Mouse (Mus musculus) bone marrow, adult 2 months (tissue): ENCODE measurements at regions not wholly inside any gene's neighbourhood (a gene's known extent, or its start where the extent isn't known, plus 50 kb on each side); places are given as distances from the start of the nearest gene placed in this dataset.

ENCODE experiments used
- CTCF ChIP-seq: fragments of 200-500 bp; IDR thresholded peaks from 2 replicates; pipeline ENCODE4 v1.5.1; 2011; ENCODE audit warnings: low read length, control low read depth; ENCODE audit not compliant: control insufficient read depth, insufficient read depth
- POLR2A ChIP-seq: fragments of 200-500 bp; IDR thresholded peaks from 2 replicates; pipeline ENCODE4 v1.6.1; 2011; ENCODE audit warnings: low read depth, mild to moderate bottlenecking, control low read depth, low read length, borderline replicate concordance; ENCODE audit not compliant: control insufficient read depth

DNA sequence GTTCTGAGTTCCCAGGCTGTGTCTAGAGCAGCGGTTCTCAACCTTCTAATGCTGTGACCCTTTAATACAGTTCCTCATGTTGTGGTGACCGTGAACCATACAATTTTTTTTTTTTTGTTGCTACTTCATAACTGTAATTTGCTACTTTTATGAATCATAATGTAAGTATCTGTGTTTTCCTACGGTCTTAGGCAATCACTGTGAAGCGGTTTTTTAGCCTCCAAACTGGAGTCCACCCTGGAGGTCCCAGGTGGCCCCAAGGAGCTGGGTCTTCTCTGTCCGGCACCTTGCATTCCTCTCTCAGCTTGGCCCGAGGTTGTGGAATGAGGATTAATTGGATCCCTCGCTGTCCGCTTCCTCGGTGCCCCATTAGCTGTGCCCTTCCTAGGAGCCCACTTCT, 96.6 kb upstream of the 1700021F07Rik start:
- TF ChIP-seq POLR2A (no peak), CTCF (no peak)
